Mouse (Mus musculus) kidney, postnatal 14 days (tissue): ENCODE measurements around the gene Btbd35f25.
"Not testable (repeated sequence)": the region's sequence is repeated elsewhere in the genome, so short reads cannot be mapped to it uniquely, and the experiment has no call there.

Experiments used
- DNase-seq: peaks from one replicate; pipeline ENCODE4 v3.0.0; 2022; ENCODE audit warnings: mixed read lengths

Gene Btbd35f25

DNA sequence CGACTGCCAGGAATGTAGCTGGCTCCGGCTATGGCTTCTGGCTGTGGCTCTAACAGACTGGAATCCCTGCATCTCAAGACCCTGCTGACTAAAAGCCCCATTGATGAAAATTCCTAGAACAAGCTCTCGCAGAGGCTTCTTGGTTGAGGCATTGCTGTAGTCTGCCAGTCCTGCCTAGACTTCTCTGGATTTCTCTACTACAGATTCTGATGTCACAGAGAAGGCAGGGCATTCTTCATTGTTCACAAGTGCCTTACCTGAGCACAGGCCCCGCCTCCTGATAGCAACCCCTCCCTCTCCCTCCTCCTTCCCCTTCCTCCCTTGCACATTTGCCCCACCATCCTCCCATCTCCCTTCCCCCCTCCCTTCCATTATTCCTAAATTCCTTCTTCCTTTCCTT is at the start of gene Btbd35f25:
TSS of gene Btbd35f25 (minus strand) at position 101 of the 400 bp plus-strand sequence.
- not testable (repeated sequence) for DNase-seq

- no peak for DNase-seq
These were observed 49.3 kb upstream of the Btbd35f25 start for GRCm38 (mm10) chrX:31766255-31766654.

DNA sequence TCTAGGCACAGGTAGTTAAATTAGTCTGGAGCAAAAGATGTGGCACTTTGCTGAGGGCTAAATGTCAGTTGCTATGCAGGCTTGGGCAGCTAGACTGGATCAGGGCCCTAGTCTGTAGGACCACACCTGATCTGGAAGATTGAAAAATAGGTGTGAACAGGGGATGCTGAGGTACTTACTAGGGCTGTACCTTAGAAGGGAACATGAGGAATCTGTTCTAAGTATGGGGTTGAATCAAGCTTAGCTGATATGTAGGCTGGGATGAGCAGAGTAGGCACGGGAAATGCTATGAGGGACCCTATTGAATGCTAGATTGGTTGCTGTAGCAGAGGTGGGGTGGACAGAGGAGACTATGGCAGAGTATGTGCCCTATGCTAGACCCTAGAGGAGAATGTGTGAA is 47.0 kb upstream of the Btbd35f25 start:
- DNase-seq = no peak

DNA sequence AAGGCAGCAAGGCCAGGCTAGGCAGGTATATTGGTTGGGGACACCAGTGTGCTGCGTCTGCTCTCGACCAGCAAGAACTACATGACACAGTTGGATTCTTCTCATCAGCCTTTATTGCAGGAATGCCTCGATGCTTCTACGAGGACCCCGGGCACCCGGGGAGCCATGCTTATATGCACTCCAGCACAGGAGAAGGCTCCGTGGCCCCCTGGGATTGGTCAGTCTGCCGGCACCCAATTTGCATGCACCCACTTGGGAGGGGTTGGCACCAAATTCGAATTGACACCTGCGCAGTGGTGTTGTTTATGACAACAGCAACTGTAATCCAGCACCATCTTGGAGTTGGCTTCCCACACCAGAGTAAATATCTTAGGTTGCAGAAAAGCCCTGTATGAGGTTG is 28.1 kb upstream of the Btbd35f25 start:
- no peak for DNase-seq

DNA sequence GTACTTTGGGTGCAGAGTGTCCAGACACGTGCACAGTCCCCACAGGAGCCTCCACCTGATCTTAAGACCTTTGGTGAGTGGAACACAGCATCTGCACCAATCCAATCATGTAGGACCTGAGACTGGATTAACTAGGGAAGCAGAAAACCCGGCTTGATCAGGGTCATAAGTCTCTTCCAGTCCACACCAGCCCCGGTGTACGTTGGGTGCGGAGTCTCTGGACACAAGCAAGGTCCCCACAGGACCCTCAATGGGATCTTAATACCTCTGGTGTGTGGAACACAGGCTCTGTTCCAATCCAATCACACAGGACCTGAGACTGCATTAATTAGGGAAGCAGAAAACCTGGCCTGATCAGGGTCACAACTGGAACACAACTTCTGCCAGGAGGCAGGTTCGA is 20.0 kb upstream of the Btbd35f25 start:
- DNase-seq = no peak
